In the genomic region with DNA sequence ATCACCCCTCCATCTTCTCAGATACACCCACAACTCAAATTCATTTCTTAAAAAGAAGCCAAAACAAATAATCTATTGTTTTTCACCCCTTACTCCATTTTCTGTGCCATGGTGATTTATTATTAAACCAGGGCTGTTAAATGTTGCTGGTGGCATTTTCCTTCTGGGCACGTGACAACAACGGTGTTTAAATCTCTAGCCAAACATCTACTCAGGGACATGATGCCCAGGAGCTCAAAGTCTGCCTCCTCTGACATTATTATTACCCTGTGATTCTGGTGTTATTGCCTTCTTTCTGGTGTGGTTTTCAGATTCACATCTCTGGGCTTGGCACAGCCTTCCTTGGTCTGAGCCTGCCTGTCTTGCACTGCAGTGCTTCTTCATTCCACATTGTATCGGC, we compare ENCODE assay signal across 10 mouse cellular contexts.
"Had no signal": no experiment of that assay in that cellular context is flagged by ENCODE, and none has a peak within 500 bp of the region (broad histone marks: within the 10 kb centered on the region; RNA-seq: fewer than 3 reads in every experiment).

No protein-coding gene starts in this region.

- DNase-seq: forebrain, postnatal 0 days; gastrocnemius, postnatal 14 days; gastrocnemius, postnatal 36 days; heart, adult 11 months; heart, adult 2 months; heart, postnatal 14 days; heart, postnatal 36 days; layer of hippocampus, adult 9-11 months; layer of hippocampus, postnatal 36 days; left cerebral cortex, postnatal 4 days had no signal
